Mouse (Mus musculus): ENCODE results near the gene Acsm5. TPM values are rescaled to one million over a fixed set of nuclear protein-coding genes. Genes with fewer than 3 reads are reported as not detected.

Acsm5 gene
- polyA plus RNA-seq, 1 experiment = 0.25 TPM

GRCm38 (mm10) chr7:119594530-119595107 lies 75.4 kb downstream of the Acsm5 start:
- Histone ChIP-seq H3K4me1 (ENCODE audit: control insufficient read depth, insufficient read depth, low read length) (no peaks in the 10 kb centered on the region), H3K36me3 (ENCODE audit: control insufficient read depth, insufficient read depth, low read length) (no peaks in the 10 kb centered on the region), H3K27me3 (ENCODE audit: control insufficient read depth, insufficient read depth, low read length) (no peaks in the 10 kb centered on the region), H3K4me3 (ENCODE audit: control insufficient read depth, low read depth, low read length) (no peak overlapping the region), H3K27ac (ENCODE audit: control insufficient read depth, insufficient read depth, low read depth, low read length) (no peak overlapping the region)
- no peak for TF ChIP-seq POLR2A (IDR thresholded peaks at IDR 0.05; ENCODE audit: control insufficient read depth, low read depth, low read length)
- no peak for TF ChIP-seq CTCF (IDR thresholded peaks at IDR 0.05; ENCODE audit: control insufficient read depth, insufficient read depth, insufficient replicate concordance, low read depth, low read length)

Other genes with a start within 250 kb of the Acsm5 start
- gene Gp2, start 60.2 kb upstream of the Acsm5 start, polyA plus RNA-seq (2012; rRNA removed) = 0.06 TPM in 1 of 2 replicates, not detected in the other
- gene Umod, start 40.2 kb upstream of the Acsm5 start, polyA plus RNA-seq (2012; rRNA removed) = 0.07 TPM in 2 replicates
- gene Pdilt, start 4.0 kb downstream of the Acsm5 start, polyA plus RNA-seq (2012; rRNA removed) = 114 and 155 TPM in 2 replicates
- 0.02 TPM in 1 of 2 replicates, not detected in the other for gene Acsm2, start 34.9 kb downstream of the Acsm5 start, polyA plus RNA-seq (2012; rRNA removed)
- not detected in 2 replicates for gene Acsm1, start 87.6 kb downstream of the Acsm5 start, polyA plus RNA-seq (2012; rRNA removed)
- gene Acsm4, start 170.6 kb downstream of the Acsm5 start, polyA plus RNA-seq (2012; rRNA removed) = not detected in 2 replicates
- gene Thumpd1, start 201.3 kb downstream of the Acsm5 start, polyA plus RNA-seq (2012; rRNA removed) = 9.1 and 12.4 TPM in 2 replicates
- gene Acsm3, start 241.5 kb downstream of the Acsm5 start, polyA plus RNA-seq (2012; rRNA removed) = 0.42 and 1.8 TPM in 2 replicates

Data from testis, adult 2 months (tissue).